Mouse (Mus musculus) heart, postnatal 0 days (tissue): ENCODE measurements at regions not wholly inside any gene's neighbourhood (a gene's known extent, or its start where the extent isn't known, plus 50 kb on each side); places are given as distances from the start of the nearest gene placed in this dataset.

Experiments
- CTCF ChIP-seq: IDR thresholded peaks from 2 replicates; pipeline ENCODE4 v1.5.1; 2016; ENCODE audit warnings: antibody characterized with exemption, control low read depth, low read depth
- EP300 ChIP-seq: IDR thresholded peaks from 2 replicates; pipeline ENCODE4 v1.6.1; 2016; ENCODE audit warnings: antibody characterized with exemption, low read depth

DNA sequence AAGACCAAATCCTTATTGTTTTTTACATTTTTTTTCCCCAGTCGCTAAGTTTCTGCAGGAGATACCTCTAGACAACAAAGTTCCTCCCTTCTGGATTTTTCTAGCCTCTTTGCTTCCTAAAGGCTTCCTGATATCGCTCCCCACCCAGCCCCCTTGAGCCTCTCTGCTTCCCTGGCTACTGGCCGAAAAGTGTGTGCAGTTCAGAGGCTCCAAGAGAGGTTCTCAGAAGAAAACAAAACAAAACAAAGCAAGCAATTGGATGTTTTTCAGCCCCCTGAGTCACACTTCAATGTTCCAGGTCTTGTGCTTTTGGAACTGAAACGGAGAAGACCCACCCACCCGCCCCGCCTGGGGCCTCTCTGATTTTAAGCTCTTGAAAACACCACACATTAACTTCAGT lies 54.1 kb upstream of the Fer start:
- TF ChIP-seq CTCF (no peak), EP300 (no peak)
